Mouse (Mus musculus): ENCODE results near the gene Epb41l2. TPM values are rescaled to one million over a fixed set of nuclear protein-coding genes. Genes with fewer than 3 reads are reported as not detected.
A peak's percentile ranks its signal among the peaks of the same experiment; 100 is the strongest.

Gene Epb41l2
- polyA plus RNA-seq, 2 experiments from 2014 or later = 14.6 to 15.4 TPM

- ATAC-seq = no peak
Measured at GRCm38 (mm10) chr10:25401356-25401755, 41.8 kb downstream of the Epb41l2 start.

DNA sequence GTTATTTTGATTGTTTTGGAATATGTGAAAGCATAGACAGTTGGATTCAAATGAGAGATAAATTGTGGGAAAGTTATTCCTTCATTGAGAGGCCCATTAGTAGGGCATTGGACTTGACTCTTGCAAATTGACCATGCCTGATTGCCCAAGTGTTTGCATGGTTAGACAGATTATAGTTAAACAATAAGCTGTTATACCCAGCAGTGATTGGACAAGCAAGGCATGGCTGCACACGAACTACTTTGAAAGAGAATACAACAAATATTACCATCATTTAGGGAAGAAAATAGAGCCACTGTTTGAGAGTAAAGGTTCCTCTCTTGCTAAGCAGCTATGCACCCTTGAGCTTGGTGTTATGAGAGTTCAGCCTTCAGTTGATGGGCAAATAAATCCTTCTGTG is 43.3 kb downstream of the Epb41l2 start:
- ATAC-seq = no peak

DNA sequence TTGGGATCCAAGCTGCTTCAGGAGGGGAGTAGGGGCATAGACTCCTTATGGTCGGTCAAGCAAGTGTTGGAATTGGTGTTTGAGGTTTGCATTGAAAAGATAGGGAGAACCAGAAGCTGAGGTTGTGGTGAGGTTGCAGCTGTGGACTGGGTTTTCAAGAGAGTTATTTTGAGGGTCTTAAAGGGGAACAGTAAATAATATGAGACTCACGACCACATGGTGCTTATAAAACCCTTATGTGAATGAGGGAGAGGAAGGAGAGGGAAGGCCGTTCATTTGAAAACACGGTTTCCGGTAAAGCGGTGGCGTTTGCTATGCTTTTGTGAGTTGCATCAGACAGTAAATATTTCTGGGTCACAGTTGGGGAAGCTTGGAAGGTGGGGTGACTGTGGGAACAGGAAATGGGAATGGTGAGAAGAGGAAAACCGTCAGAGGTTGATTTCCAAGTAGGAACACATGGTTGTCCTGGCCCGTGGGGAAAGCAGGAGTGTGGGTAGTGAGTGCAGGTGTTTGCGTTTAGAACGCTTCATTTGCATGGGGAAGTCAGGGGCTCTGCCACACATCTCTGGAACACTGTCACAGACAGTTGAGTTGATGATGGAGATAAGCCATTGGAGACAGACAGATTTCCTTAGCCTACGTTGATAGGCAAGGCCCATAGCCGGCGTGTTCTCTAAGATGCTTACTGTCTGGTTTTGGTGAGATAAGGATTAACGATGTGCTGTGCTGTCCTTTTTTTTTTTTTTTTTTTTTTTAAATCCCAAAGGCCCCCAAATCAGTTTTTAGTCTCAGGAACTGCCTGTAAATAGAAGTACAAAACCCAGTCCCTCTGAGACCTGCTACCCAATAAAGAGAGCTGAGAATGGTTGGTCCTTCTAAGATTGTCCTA is 44.5 kb downstream of the Epb41l2 start:
- ATAC-seq = no peak

DNA sequence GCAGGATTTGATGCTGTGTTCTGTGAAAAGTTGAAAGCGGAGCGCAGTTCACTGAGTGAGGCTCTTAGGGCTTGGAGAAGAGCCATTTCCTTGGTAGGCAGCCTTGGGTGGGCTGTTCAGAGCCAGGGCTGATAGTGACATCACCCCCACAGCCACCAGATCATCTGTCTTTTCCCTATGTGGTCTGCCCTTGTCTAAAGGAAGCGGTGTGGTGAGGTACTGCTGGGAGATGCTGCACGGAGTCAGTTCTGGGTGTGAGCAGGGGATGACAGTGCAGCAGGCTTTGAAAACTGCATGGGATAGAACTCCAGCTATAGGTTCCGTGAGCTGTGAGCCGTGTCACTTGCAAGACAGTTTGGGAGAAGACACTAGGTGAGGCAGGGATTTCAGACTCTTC is 45.1 kb downstream of the Epb41l2 start:
- peak; percentile 10 for ATAC-seq

DNA sequence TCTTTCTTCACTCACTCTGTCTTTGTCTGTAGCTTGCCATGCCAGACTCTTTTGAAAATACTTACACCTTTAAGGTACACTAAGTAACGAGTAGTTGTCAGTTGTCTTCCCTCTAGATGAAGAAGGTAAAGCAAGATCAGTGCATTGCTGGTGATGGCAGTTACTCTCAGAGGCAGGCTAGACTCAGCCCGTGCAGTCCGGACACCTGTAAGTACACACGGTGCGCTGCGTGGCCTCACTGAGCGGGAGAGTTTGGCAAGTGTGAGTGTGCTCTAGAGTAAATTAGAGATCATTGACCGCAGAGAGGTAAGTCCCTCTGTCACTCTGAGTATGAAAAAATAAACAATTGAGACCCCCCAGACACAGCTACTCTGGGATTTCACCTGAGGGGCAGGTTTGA is 46.0 kb downstream of the Epb41l2 start:
- no peak for ATAC-seq

DNA sequence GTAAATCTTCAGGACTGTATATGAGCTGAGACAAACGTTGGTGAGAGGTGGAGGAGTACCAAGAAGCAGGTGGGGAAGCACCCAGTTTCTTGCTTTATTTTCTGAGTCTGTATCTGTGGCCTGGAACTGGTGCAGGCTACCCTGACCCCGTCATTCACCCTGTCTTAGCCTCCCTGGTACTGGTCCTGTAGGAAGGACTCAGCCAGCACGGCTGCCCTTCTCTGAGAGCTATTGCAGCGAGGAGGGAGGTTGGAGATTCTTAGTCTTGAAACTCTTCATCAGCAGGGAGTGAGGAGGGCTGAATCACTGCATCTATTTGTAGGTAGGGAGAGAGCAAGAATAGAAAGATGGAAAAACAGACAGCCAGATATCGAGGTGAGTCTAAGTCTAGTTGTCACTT is 47.1 kb downstream of the Epb41l2 start:
- no peak for ATAC-seq

DNA sequence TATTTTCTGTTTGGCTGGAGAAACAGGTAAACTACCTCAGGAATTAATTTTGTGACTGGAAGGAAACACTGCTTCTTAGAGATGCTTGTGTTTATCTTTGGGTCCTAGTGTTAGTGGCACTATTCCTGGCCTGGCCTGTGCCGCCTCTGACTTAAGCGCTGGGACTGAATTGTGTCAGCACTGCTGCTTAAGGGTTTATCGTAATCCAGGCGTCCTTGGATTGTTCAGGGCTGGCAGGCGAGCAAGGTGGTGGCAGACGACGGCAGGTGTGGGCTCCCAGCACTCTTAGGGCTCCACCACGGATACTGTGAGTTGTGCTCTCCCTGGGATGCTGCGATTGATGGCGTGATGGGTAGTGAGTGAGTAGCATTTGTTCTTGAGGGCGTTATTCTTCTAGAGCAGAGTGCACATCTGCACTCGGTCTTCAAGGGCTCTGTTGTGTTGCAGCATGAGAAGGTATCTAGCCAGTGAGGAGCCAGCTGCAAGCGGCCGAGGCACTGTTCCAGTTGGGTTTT is 48.6 kb downstream of the Epb41l2 start:
- no peak for ATAC-seq

DNA sequence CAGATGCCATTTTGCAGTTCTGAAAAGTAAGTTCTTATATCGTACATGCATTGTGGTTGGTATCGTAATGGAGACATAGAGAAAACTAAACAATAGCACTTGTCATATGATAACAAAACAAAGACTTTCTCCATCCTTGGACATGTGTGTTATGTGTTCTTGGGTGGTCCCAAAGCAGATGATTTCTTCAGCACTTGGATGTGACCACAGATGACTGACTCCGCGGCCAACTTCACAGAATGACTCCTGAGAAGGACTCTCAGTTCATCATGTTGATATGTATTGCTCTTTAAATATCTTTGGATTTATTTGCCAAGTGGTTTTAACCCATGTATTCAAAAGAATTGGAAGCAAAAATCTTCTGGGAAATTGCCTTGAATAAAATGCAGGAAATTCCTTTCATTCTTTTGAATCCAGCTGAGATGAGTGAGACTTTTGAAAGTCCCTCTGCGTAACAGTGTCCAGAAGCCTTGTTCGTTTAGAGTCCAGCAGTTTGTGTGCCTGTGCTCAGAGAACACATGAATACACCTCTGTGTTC is 52.3 kb downstream of the Epb41l2 start:
- no peak for ATAC-seq

DNA sequence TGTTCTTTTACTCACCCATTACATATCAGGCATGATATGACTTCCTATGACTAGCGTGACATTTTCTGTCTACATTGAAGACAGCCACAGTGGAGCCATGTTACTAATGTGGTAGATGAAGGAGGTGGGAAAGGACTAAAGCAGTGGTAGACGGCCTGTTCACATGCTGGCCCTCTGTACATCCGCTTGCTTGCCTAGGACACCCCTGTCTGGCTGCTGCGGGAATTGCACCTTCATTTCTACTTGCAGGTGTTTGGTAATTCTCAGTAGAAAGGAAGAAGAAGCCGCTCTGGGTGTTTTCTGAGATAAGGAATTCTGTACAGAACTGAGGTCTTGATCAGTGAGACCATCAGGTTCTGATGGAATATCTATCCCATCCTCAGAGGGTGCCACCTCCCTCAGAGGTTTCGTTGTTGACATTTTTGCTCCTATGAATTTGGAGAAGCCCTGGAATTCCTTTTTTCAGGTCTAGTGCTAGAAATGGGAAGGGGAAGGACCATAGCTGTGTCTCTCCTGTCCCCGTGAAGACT is 55.7 kb downstream of the Epb41l2 start:
- ATAC-seq = no peak

GRCm38 (mm10) chr10:25416696-25417095 is 57.1 kb downstream of the Epb41l2 start:
- no peak for ATAC-seq

DNA sequence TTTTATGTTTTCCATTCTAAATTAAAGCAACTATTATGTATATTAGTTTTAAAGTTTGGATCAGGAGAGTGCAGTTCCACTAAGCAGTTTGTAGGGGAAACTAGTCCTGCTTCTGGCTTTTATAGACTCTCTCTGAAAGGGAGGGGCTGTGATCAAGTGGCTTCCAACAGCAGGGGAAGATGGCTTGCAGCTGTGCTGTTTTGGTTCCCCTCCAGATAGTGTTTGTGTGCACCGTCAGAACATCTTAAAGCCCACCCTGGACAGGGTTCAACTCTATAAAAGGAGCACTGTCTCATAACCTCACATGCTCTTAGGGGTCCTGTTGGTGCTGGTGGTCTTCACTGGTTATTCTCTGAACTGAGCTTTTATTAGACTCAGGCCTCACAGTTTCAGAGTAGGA is 66.5 kb downstream of the Epb41l2 start:
- no peak for ATAC-seq

DNA sequence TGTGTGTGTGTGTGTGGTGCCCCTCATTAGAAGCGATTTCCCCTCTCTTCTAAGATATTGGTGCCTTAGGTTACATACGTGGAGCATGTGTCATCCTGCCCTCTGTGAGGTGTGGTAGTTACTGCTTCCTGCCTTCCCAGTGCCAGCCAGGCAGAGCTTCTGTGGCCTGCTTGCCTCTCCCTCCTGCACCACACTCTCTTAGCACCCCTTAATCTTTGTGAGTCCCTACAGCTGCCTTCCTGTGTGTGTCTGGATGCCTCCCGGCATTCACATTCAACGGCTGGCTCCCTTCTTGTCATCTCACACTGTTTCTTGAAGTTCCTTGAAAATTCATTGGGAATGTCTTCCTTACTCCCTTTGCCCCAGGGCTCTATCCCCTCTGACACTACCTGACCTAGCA is 67.2 kb downstream of the Epb41l2 start:
- no peak for ATAC-seq

DNA sequence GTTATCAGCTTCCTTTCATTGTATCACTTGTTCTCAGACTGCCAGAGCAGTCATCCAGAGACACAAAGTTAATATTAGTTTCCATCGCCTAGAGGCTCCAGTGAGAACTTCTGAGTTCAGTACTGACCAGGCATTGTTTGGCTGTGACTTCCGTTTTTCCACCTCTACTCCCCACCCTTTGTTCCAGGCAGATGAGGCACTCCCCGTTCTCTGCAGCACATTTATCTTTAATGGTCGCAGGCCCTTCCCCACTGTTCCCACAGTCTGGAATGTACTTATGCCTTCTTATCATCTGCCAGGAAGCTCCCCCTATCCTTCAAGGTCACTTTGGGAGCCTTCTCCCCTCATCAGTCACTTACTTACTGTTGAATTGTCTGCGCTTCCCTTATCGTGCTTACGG is 67.9 kb downstream of the Epb41l2 start:
- no peak for ATAC-seq

DNA sequence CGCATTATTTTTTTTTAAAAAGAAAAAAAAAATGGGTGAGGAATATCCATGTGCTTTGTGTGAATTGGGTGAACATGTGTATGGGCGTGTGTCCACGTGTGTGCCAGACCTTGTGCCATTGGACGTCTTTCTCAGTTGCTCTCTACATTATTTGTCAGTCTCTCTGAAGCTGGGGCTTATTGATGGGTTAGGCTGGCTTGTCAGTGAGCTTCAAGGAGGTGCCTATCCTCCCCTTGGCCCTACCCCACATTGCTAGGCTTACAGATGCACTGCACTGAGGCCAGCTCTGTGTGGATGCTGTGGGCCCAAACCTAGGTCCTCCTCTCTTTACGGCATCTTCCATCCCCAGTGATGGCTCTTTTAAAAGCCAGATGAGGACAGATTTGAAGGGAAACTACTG is 69.1 kb downstream of the Epb41l2 start:
- ATAC-seq = no peak

- no peak for ATAC-seq
Measured at GRCm38 (mm10) chr10:25429346-25429745, 69.7 kb downstream of the Epb41l2 start.

DNA sequence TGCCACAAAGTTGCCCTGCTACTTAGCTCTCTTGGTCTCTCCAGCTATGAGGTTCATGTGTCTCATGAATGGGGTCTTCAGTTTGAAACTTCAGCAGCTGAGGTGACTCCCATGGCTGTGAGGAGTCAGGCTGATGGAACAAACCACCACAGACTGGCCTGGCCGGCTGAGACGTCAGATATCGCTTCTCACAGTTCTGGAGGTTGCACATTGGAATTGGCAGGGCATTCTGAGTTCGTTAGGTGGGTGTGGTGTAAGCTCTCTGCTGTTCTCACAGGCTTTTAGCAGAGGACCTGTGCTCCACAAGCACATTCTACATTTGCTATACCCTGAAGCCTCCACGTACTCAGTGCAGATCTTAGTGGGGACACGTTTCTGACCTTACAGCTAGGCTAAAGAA is 71.3 kb downstream of the Epb41l2 start:
- ATAC-seq = no peak

- no peak for ATAC-seq
Measured at GRCm38 (mm10) chr10:25432351-25432750, 72.8 kb downstream of the Epb41l2 start.

GRCm38 (mm10) chr10:25432938-25433337 is 73.3 kb downstream of the Epb41l2 start:
- no peak for ATAC-seq

DNA sequence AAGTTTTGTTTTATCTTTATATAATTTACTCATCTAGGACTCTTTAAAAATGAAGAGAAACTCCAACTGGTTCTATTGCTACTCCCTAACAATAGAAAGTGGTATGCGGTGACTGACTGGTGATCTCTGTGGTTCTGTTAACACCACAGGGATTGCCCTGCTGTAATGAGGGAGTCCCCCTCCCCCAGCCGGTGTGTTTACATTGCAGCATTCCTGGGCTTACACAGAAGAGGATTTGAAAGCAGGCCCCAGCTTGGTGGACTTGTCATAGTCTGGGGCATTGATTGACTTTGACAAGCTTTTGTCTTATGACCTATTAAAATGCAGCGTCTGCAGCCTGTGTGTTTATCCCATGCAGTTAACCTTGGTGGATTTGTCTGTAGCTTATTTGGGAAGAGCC is 73.9 kb downstream of the Epb41l2 start:
- ATAC-seq = no peak

DNA sequence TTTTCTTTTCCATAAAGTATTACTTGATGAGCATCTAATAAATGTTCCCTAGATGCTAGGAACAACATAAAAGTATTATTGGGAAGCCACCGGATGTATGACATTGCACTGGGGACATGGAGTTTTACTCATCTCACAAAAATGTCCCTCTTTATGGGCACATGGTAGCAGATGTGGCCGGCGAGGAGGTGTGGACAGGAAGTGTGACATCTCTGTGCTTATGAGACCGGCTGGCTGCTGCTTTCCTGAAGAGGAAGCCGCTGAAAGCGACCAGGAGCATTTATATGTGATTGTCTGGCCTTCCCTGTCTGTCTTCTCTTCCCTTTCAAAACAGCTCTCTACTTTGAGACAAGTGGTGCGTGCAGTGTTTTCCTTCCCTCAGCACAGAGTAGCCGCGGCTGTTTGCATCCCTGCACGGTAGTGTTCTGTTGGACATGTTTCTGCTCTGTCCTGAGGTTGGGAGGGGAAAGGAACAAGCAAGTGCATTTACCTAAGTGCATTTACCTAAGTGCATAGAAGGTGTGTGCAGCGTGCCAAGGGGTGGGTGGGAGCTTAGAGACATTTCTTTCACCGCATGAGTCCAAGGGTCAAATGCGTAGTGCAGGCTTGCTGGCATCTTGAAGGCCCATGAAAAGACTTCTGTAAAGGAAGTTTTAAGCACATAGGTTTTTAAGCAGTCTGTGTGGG is 74.9 kb downstream of the Epb41l2 start:
- no peak for ATAC-seq

GRCm38 (mm10) chr10:25436703-25437401 is 77.3 kb downstream of the Epb41l2 start:
- no peak for ATAC-seq

- no peak for ATAC-seq
Measured at GRCm38 (mm10) chr10:25437586-25438298, 78.1 kb downstream of the Epb41l2 start.

All from activated CD4-positive, CD25-positive, alpha-beta regulatory T cell, adult 4 months (primary cell).